Mouse (Mus musculus) midbrain, embryonic 15.5 days (tissue): ENCODE data around the gene Adgrf2. TPM values are rescaled to one million over a fixed set of nuclear protein-coding genes. Genes with fewer than 3 reads are reported as not detected.

Experiments
- ATAC-seq: fragments of 200-750 bp; cut with Nextera tagmentation; replicated peaks from 2 replicates; pipeline ENCODE4 v1.8.0; 2017; ENCODE audit warnings: moderate TSS enrichment
- H3K27ac ChIP-seq: fragments of 300-500 bp; sonication (generic); 2 replicates; pipeline ENCODE4 v1.5.1; 2015; ENCODE audit warnings: mild to moderate bottlenecking, inconsistent platforms
- H3K27me3 ChIP-seq: fragments of 300-500 bp; sonication (generic); replicated peaks from 2 replicates; pipeline ENCODE4 v1.6.1; 2015; ENCODE audit warnings: inconsistent platforms
- H3K36me3 ChIP-seq: fragments of 300-500 bp; sonication (generic); replicated peaks from 2 replicates; pipeline ENCODE4 v1.6.1; 2015; ENCODE audit warnings: inconsistent platforms
- H3K4me1 ChIP-seq: fragments of 300-500 bp; sonication (generic); 2 replicates; pipeline ENCODE4 v1.6.1; 2015; ENCODE audit warnings: inconsistent platforms
- H3K4me2 ChIP-seq: fragments of 300-500 bp; sonication (generic); 2 replicates; pipeline ENCODE4 v1.6.1; 2015; ENCODE audit warnings: inconsistent platforms, mild to moderate bottlenecking, moderate library complexity
- H3K4me3 ChIP-seq: fragments of 300-500 bp; sonication (generic); 2 replicates; pipeline ENCODE4 v1.5.1; 2015; ENCODE audit warnings: mild to moderate bottlenecking, inconsistent platforms
- H3K9ac ChIP-seq: fragments of 300-500 bp; sonication (generic); 2 replicates; pipeline ENCODE4 v1.6.1; 2015; ENCODE audit warnings: mild to moderate bottlenecking, inconsistent platforms
- H3K9me3 ChIP-seq: fragments of 300-500 bp; sonication (generic); 2 replicates; pipeline ENCODE4 v1.6.1; 2016; ENCODE audit warnings: inconsistent platforms
- WGBS: fragments of 180-500 bp; shearing (Covaris S2); methylation state at CpG from one replicate; pipeline ENCODE4 v1.1.7; 2015; ENCODE audit warnings: mixed read lengths; 5-methylcytosine and 5-hydroxymethylcytosine counted together
- polyA plus RNA-seq: library from polyadenylated mRNA; unstranded; fragments of >200 nt; fragmentation: Nextera tagmentation; extraction: Ambion mirVana; gene quantifications from 2 replicates; pipeline ENCODE4 v1.2.1, GENCODE M21; 2015

The Adgrf2 gene
- 0.08 and 0.12 TPM in 2 replicates for polyA plus RNA-seq

DNA sequence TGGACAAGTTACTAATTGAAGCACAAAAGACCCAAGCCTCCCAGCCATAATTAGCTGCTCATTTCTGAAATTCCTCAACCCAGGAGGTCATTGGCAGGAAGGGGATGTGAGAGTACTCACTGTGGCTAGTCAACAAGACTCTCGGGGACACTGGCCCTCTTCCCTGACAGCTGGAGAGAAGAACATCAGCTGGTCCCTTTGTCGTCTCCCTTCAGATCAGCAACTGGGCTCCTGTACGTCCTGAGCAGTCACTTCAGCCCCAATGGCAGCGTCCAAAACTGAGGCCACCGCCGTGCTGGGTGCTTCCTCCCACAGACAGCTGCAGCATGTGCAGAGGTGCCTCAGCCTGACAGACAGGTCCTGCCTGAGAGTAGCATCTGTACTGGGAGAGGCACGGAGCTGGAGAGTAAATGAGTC lies at the start of gene Adgrf2:
TSS of gene Adgrf2 (minus strand) at position 379 of the 417 bp plus-strand sequence.
- no peak within 1 kb of the TSS for H3K27ac ChIP-seq
- no peaks in the 10 kb centered on the region for H3K9me3 ChIP-seq
- H3K4me2 ChIP-seq: no peak within 1 kb of the TSS
- no peaks in the 10 kb centered on the region for H3K36me3 ChIP-seq
- no peak within 1 kb of the TSS for H3K9ac ChIP-seq
- 39% methylated on average over 7 of the region's 7 CpGs for WGBS
- H3K4me3 ChIP-seq: no peak within 1 kb of the TSS
- no peak for ATAC-seq
- no peaks in the 10 kb centered on the region for H3K27me3 ChIP-seq
- H3K4me1 ChIP-seq: no peaks in the 10 kb centered on the region

DNA sequence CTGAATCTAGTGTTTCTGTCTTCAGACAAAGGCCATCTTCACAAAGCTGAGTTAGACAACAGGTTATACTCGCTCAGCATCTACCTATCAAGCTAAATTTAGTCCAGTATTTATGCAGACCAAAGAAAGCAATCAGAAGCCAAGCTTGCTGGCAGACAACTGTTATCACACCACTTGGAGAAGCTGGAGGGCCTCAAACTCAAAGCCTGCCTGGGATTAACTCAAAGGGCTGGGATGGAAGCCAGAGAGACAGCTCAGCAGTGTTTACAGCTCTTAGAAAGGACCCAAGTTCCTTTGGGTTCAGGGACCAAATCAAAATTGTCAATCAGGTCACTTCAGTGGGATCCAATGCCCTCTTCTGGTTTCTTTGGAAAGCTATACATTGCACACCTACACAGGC lies 48.8 kb upstream of the Adgrf2 start:
- H3K4me2 ChIP-seq: no peak overlapping the region
- H3K27ac ChIP-seq: no peak overlapping the region
- 76% methylated on average over 1 of the region's 1 CpGs for WGBS
- H3K9ac ChIP-seq: no peak overlapping the region
- no peak; the same call in 1 of the 2 replicates for ATAC-seq
- no peak overlapping the region for H3K4me3 ChIP-seq
- no peaks in the 10 kb centered on the region for H3K4me1 ChIP-seq
- no peaks in the 10 kb centered on the region for H3K36me3 ChIP-seq
- no peaks in the 10 kb centered on the region for H3K9me3 ChIP-seq
- no peaks in the 10 kb centered on the region for H3K27me3 ChIP-seq

DNA sequence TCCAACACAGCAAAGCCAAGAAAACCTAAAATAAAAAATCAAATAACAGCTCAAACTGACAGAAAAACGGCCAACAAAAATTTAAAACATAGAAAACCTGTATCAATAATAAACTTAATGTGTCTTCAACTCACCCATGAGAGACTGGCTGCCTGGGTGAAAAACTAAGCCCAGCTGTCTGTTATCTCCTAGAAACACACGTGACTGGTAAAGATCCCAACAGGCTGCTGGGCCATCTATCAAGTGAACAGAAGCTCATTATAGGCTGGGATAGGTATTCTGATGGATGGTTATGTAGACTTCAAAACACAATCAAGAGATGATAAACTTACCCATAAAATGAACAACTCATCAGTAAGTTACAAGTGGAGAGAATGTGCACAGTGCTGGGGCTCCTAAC lies 47.7 kb upstream of the Adgrf2 start:
- no peak overlapping the region for H3K9ac ChIP-seq
- 88% methylated on average over 2 of the region's 2 CpGs for WGBS
- H3K4me1 ChIP-seq: no peaks in the 10 kb centered on the region
- no peaks in the 10 kb centered on the region for H3K9me3 ChIP-seq
- no peak overlapping the region for H3K4me2 ChIP-seq
- no peaks in the 10 kb centered on the region for H3K27me3 ChIP-seq
- no peak for ATAC-seq
- no peak overlapping the region for H3K27ac ChIP-seq
- H3K36me3 ChIP-seq: no peaks in the 10 kb centered on the region
- H3K4me3 ChIP-seq: no peak overlapping the region

DNA sequence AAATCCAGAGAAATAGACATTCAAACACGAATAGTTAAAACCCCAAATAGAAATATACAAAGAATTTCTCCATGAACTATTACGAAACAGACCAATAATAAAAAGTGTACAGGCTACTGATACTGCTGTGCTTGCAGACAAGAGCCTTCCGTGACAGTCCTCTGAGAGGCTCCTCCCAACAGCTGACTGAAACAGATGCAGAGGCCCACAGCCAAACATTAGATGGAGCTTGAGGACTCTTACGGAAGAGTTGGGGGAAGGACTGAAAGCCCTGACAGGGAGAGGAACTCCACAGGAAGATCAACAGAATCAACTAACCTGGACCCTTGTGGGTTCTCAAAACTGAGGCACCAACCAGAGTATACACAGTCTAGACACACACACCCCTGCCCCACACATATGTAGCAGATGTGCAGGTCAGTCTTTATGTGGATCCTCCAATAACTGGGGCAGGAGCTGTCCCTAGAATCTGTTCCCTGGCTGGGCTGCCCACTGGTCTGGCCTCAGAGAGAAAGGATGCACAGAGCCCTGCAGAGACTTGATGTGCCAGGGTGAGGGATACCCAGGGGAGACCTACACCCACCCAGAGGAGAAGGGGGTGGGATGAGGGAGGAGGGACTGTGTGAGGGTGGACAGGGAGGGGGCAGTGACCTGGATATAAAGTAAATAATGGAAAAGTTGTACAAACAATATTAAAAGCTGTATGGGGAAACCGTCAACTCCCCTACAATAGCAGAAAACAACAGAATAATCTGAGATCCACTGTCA lies 46.9 kb upstream of the Adgrf2 start:
- no peaks in the 10 kb centered on the region for H3K9me3 ChIP-seq
- WGBS: 90% methylated on average over 5 of the region's 5 CpGs
- H3K9ac ChIP-seq: no peak overlapping the region
- H3K4me2 ChIP-seq: no peak overlapping the region
- H3K27ac ChIP-seq: no peak overlapping the region
- no peak overlapping the region for H3K4me3 ChIP-seq
- no peaks in the 10 kb centered on the region for H3K27me3 ChIP-seq
- 0 out of 2 replicates have a peak, but pooled peaks have one; percentile 29 for ATAC-seq
- H3K36me3 ChIP-seq: no peaks in the 10 kb centered on the region
- H3K4me1 ChIP-seq: no peaks in the 10 kb centered on the region

DNA sequence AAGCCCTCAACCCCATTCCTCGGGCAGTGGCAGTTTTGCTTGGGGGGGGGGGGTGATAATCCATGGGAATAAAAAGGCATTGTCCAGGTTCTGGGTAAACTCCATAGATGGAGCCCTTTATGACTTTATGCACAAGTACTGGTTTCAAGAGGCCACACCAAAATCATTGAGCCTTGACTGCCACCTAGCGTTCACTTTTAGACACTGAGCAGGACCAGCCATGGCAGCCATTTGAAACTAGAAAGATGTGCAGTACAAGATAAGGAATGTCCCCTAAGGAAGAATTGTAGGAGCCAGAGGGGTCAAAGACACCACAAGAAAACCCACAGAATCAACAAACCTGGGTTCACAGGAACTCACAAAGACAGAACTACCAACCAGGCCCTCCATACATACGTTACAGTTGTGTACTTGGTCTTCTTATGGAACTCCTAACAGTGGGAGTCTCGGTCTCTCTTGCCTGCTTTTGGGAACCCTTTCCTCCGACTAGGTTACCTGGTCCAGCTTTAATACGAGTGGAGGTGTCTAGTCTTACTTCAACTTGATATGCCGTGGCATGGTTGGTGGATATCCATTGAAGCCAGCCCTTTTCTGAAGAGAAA lies 40.3 kb upstream of the Adgrf2 start:
- Histone ChIP-seq H3K4me1 (no peaks in the 10 kb centered on the region), H3K27me3 (no peaks in the 10 kb centered on the region), H3K27ac (no peak overlapping the region), H3K9ac (no peak overlapping the region), H3K9me3 (no peaks in the 10 kb centered on the region), H3K4me2 (no peak overlapping the region), H3K4me3 (no peak overlapping the region), H3K36me3 (no peaks in the 10 kb centered on the region)
- ATAC-seq: peak; percentile 88
- 53% methylated on average over 7 of the region's 7 CpGs for WGBS

DNA sequence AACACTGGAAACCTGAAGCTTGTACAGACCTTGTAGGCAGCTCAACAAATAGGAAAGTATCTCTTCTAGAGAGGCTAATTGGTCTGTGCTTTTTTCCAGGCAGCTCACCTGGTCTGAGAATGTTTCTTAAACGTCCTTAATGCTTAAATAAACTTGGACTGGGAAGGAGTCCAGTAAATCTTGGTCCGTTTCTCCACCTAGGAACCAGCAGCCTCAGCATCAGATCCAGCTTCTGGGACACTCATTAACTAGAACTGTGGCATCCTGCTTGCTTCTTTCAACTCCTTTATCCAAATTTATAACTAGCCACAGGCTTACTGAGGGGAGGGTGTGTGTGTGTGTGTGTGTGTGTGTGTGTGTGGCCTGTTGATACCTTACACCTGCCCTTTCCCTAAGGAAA lies 11.8 kb upstream of the Adgrf2 start:
- H3K9me3 ChIP-seq: no peaks in the 10 kb centered on the region
- no peak overlapping the region for H3K4me2 ChIP-seq
- H3K36me3 ChIP-seq: no peaks in the 10 kb centered on the region
- no peak overlapping the region for H3K9ac ChIP-seq
- 60% methylated on average over 2 of the region's 2 CpGs for WGBS
- H3K4me1 ChIP-seq: no peaks in the 10 kb centered on the region
- no peaks in the 10 kb centered on the region for H3K27me3 ChIP-seq
- no peak overlapping the region for H3K4me3 ChIP-seq
- no peak for ATAC-seq
- no peak overlapping the region for H3K27ac ChIP-seq

DNA sequence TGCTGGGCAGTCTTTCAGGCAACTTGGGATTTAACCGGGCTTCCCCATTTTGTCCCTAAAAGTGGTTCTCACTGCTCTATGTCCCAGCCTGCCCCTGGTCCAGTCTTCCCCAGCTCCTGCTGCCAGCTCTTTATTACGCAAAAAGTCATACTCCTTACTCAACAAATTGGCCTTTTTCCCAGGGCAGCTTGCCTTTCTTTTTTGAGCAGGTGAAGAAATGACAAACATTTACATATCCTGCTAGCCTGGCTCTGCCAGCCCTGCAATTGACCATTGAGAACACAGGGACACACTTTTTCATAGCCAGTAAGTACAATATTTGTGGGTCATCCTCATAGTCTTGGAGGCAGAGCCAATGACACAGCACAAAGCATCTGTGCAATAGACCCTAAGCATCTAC lies 10.2 kb upstream of the Adgrf2 start:
- no peaks in the 10 kb centered on the region for H3K36me3 ChIP-seq
- no peak overlapping the region for H3K9ac ChIP-seq
- H3K4me1 ChIP-seq: no peaks in the 10 kb centered on the region
- no peak overlapping the region for H3K27ac ChIP-seq
- H3K9me3 ChIP-seq: no peaks in the 10 kb centered on the region
- no peak for ATAC-seq
- WGBS: 89% methylated on average over 2 of the region's 2 CpGs
- H3K4me2 ChIP-seq: no peak overlapping the region
- H3K4me3 ChIP-seq: no peak overlapping the region
- no peaks in the 10 kb centered on the region for H3K27me3 ChIP-seq

DNA sequence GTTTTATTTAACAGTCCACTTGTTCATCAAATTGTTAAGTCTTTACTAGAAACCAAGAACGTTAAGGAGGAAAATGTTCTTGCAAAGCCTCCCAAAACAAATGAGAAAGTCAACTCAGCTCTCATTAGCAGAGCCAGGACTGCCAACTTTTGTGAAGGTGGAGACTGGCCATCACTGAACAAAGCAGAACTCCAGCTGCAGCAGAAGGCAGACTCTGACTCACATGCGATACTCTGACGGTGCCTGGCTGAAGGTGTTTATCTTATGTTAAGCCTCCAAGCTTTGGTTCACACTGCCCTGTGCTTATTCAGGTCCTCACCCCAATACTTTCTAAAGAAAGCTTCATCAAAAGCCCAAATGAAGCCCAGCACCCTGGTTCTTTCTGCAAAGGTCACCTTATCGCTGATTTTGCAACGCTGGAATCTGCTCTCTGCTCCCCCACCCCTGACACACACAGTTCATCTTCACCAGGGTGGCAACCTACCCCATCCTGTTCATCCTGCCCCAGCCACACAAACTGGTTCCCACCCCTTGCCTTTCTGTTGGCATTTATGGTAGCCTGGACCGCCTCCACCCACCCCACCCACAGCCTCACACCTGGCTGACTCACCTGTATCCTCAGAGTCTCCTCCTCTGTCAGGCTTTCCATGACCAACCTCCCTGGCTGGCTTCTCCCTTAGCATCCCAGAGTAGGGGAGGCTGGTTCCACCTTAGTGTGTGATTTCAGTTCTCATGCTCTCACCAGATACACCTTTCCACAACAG lies 3.9 kb upstream of the Adgrf2 start:
- WGBS: 86% methylated on average over 6 of the region's 6 CpGs
- Histone ChIP-seq H3K4me3 (no peak overlapping the region), H3K36me3 (no peaks in the 10 kb centered on the region), H3K9ac (no peak overlapping the region), H3K27ac (no peak overlapping the region), H3K4me1 (no peaks in the 10 kb centered on the region), H3K9me3 (no peaks in the 10 kb centered on the region), H3K4me2 (no peak overlapping the region), H3K27me3 (no peaks in the 10 kb centered on the region)
- ATAC-seq: no peak

DNA sequence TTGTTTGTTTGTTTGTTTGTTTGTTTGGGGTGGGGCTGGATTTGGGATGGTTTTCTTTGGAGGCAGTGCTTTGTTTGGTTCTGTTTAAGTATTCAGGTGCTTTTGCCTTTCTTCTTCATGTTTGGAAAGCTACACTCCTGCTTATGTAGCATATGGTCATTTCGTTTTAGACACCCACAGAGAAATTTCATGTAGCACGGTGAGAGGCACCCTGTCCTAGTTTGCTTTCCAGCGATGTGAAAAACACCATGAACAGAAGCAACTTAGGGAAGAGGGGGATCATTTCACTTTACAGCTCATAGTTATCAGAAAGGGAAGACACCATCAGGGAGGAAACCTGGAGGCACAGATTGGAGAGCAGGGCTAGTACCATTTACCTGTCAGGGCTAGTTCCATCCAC lies 844 bp upstream of the Adgrf2 start:
- Histone ChIP-seq H3K27ac (no peak overlapping the region), H3K9ac (no peak overlapping the region), H3K4me3 (no peak overlapping the region), H3K4me1 (no peaks in the 10 kb centered on the region), H3K27me3 (no peaks in the 10 kb centered on the region), H3K9me3 (no peaks in the 10 kb centered on the region), H3K36me3 (no peaks in the 10 kb centered on the region), H3K4me2 (no peak overlapping the region)
- WGBS: 87% methylated on average over 3 of the region's 3 CpGs
- ATAC-seq: no peak

DNA sequence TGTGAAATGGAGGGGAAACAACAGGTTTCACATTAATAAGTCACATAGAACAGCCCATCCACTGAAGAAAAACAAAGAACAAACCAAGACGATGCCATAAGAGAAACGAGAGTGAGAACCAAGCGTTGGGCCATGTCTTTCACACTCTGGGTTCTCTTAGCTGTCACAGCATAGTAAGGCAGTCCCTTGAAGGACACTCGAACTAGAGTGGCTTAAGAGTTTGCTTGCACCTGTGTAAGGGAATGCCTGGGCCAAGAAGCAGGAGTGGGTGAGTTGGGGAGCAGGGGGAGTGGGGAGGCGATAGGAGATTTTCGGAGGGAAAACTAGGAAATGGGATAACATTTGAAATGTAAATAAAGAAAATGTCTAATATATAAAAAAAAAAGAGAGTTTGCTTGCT lies 3.2 kb downstream of the Adgrf2 start:
- Histone ChIP-seq H3K9me3 (no peaks in the 10 kb centered on the region), H3K4me3 (no peak overlapping the region), H3K4me1 (no peaks in the 10 kb centered on the region), H3K27me3 (no peaks in the 10 kb centered on the region), H3K9ac (no peak overlapping the region), H3K27ac (no peak overlapping the region), H3K4me2 (no peak overlapping the region), H3K36me3 (no peaks in the 10 kb centered on the region)
- 87% methylated on average over 6 of the region's 6 CpGs for WGBS
- ATAC-seq: no peak

DNA sequence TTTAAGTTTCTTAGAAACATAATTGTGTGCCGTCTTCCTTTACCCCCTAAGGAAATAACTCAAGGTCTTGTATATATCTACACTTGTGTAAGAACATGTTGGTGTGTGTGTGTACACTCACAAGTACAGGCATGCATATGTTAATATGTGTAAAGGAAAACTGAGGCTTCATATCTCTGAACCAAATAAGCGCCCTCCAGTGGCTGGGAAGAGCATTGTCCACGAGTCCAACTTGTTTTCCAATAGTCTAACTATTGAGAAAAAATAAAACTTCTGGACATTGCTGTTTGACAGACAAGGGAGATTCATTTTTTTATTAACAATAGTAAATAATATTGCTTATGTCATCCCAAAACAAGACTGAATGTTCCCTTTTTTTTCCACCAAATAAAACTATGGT lies 24.8 kb downstream of the Adgrf2 start:
- Histone ChIP-seq H3K27ac (no peak overlapping the region), H3K4me1 (no peaks in the 10 kb centered on the region), H3K9ac (no peak overlapping the region), H3K4me3 (no peak overlapping the region), H3K9me3 (no peaks in the 10 kb centered on the region), H3K27me3 (no peaks in the 10 kb centered on the region), H3K36me3 (no peaks in the 10 kb centered on the region), H3K4me2 (no peak overlapping the region)
- WGBS: 56% methylated on average over 3 of the region's 3 CpGs
- no peak for ATAC-seq

DNA sequence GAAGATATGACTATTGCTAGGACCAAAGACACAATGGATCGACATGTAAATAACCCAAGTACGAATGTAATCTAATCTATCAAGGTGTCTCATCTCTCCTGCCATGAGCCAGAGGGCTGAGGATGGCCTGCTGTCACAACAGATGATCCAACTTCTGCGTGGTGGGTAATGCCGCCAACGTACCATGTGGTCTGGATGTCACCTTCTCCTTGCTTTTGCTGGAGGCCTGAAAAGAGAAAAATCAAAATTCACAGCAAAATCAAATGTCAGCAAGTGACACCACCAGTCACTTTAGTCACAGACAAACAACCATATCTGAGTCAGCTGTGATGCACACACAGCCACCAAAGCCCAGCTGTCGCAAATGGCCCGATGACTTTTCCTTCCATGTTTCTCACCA lies 27.0 kb downstream of the Adgrf2 start:
- Histone ChIP-seq H3K27me3 (no peaks in the 10 kb centered on the region), H3K9me3 (no peaks in the 10 kb centered on the region), H3K27ac (no peak overlapping the region), H3K36me3 (no peaks in the 10 kb centered on the region), H3K4me2 (no peak overlapping the region), H3K9ac (no peak overlapping the region), H3K4me1 (no peaks in the 10 kb centered on the region), H3K4me3 (no peak overlapping the region)
- WGBS: 94% methylated on average over 7 of the region's 7 CpGs
- no peak for ATAC-seq
